Mouse (Mus musculus) Patski (cell line): ENCODE measurements around the gene Gm20604. TPM values are rescaled to one million over a fixed set of nuclear protein-coding genes. Genes with fewer than 3 reads are reported as not detected.

Source experiments
- ATAC-seq: fragments of 100-300 bp; one replicate; pipeline ENCODE4 v1.8.0; 2021
- CTCF ChIA-PET: fragments of 350-600 bp; sonication (Branson Sonifier 250); formaldehyde crosslinking; loops from one replicate; lab custom pipeline; 2022; ENCODE audit warnings: inconsistent platforms; lab: Charles Lee
- POLR2A ChIA-PET: fragments of 350-600 bp; sonication (Branson Sonifier 250); formaldehyde crosslinking; loops from one replicate; lab custom pipeline; 2022; ENCODE audit warnings: antibody characterized with exemption, inconsistent platforms; lab: Charles Lee
- DNase-seq: peaks from one replicate; pipeline ENCODE4 v3.0.0-alpha.2; 2011; ENCODE audit warnings: low read depth, low spot score
- H3K27me3 ChIP-seq: fragments of 371-371 bp; one replicate; pipeline ENCODE4 v1.5.1; 2021
- CTCF ChIP-seq: fragments of 100-300 bp; IDR thresholded peaks from one replicate; pipeline ENCODE4 v1.5.1; 2021
- in situ Hi-C: fragments of 300-500 bp; cut with MboI; formaldehyde crosslinking; loops from 3 replicates; pipeline ENCODE4 v1.11.1; 2018; ENCODE audit warnings: low pct_unique_long_range_greater_than_20kb, mixed read lengths
- polyA plus RNA-seq: library from polyadenylated mRNA; unstranded; gene quantifications from one replicate; pipeline ENCODE4 v1.2.3, GENCODE M21; 2021

Gene Gm20604
- polyA plus RNA-seq, 1 experiment from 2014 or later: 9.5 TPM

DNA sequence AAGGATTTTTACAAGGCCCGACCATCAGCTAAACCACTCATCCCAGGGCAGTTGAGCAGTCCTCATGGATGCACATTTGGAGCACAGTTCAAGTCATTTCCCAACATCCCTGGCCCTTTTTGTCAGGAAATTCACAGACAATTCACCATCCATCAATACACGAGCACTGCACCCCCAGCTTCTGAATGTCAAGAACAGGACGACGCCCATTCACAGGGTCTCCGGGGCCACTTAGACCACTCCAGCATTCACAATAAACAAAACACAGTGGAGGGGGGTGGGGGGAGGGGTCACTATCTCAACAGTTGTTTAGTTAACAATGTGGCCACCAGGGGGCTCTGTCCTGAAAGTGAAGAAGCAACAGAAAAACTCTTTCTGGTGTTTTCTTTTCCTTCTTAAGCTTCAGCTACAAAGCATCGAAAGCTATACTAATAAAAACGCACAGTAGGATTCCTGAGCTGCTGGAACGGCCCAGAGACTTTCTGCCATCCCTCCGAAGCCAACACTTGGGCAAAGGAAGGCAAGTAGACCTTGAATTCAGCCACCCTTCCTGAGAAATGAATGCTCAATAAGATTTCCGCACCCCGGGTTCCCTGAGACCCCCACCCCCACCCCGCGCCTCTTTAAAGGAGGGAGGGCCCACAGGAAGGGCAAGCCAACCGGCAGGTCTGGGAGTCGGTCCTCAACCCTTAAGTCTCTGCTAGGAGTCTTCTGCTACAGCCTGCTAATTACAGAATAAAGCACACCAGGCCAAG is 55.9 kb downstream of the Gm20604 start:
- in situ Hi-C loops: no loop called here
- POLR2A ChIA-PET: no interaction called here
- ATAC-seq: no peak
- H3K27me3 ChIP-seq: no peaks in the 10 kb centered on the region
- DNase-seq: no peak
- no peak for TF ChIP-seq CTCF
- CTCF ChIA-PET: interaction anchor here (0.8 to 2.4 kb wide), 13 partner anchors 9 to 126 kb away, joined by 3 to 11 read pairs (median 4); no protein-coding TSS in a partner anchor

DNA sequence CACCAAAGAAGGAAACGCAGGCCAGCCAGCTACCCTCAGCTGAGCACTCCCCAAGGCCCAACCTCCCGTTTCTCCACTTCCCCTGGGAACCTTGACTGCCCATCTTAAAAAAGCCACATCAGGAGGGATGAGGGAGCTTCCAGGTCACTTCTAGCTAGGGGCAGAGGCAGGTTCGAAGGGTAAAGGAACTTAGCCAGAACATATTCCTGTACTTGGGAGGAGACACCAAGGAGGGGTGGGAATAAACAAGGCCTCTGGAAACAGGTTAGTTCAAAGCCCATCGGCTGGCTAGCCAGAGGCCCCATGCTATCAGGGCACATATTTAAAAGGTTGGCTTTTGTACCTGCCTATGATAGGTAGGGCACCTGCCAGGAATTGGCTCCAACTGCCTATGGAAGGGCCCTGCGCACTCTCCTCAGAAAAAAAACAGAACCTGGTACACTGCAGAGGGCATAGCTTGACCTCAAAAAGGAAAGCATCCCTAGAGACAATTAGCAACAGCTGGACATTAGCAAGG is 56.7 kb downstream of the Gm20604 start:
- no peaks in the 10 kb centered on the region for H3K27me3 ChIP-seq
- ChIA-PET CTCF (interaction anchor here (0.8 to 2.4 kb wide), 8 partner anchors 9 to 123 kb away, joined by 3 to 11 read pairs (median 6); no protein-coding TSS in a partner anchor), POLR2A (no interaction called here)
- no peak for TF ChIP-seq CTCF
- in situ Hi-C loops: no loop called here
- DNase-seq (no peak), ATAC-seq (no peak)

DNA sequence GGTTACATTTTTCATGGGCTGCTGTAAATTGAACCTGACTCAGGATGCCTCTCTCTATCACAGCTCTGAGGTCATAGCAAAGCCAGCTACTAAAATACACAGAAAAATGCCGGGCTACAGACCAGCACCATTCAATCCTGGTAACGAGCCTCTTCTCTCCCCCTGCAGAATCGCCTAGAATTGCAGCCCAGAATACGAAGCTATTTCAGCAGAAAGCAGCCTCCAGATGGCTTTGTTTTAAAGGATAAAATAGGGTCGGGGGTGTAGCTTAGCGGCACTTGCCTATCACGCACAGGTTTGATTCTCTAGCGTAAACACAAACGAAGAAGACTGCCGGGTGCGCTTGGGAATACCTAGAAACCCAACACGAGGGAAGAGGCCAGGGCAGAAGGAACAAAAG is 58.0 kb downstream of the Gm20604 start:
- CTCF ChIA-PET: no interaction called here
- POLR2A ChIA-PET: no interaction called here
- no peak for DNase-seq
- TF ChIP-seq CTCF: no peak
- ATAC-seq: no peak
- in situ Hi-C loops: no loop called here
- H3K27me3 ChIP-seq: no peaks in the 10 kb centered on the region

DNA sequence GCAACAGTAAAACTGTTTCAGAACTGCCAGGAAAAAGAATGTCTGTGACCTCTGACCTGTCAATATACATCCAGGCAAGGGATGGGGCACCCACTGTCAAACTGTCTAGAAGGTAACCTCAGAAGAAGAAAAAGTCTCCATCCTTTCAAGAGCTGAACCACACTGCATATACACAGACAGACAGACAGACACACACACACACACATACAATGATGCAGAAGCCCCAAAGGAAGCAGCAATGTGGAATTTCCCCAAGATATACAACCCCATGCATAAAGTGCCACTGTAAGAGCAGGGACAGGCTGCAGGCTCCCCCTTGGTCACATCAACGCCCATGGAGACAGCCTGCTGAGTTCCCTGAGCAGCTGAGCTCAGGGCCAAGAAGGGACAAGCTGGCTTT is 59.3 kb downstream of the Gm20604 start:
- ChIA-PET CTCF (no interaction called here), POLR2A (no interaction called here)
- DNase-seq (no peak), ATAC-seq (no peak)
- H3K27me3 ChIP-seq: no peaks in the 10 kb centered on the region
- no peak for TF ChIP-seq CTCF
- in situ Hi-C loops: no loop called here

DNA sequence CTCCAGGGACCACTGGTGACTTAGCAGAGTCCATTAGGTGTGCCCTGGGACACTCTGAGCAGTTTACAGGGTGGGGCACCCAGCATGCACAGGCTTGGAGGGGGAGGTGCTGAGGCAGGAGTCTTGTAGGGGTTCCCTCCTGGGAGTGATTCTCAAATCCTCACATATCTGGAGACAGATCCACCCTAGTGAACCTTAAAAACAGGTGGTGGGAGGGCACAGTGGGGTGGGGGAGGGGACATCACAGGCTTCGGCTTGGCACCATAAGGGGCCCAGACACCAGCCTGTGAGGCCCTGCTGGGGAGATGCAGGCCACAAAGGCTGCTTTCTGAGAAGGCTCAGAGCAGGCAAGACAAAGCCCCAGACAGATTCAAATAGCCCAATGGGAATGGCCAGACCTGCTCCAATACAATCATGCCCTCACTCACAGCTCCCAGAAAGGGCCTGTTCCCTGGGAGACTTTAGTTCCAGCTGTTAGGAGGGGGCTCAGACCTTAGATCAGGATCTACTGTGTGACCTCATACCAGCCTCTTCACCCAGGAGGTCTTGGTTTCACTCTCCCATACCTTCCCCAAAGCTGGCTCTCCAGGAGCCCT is 60.3 kb downstream of the Gm20604 start:
- CTCF ChIA-PET: no interaction called here
- no peak for DNase-seq
- no peaks in the 10 kb centered on the region for H3K27me3 ChIP-seq
- POLR2A ChIA-PET: no interaction called here
- TF ChIP-seq CTCF: no peak
- in situ Hi-C loops: no loop called here
- ATAC-seq: no peak

DNA sequence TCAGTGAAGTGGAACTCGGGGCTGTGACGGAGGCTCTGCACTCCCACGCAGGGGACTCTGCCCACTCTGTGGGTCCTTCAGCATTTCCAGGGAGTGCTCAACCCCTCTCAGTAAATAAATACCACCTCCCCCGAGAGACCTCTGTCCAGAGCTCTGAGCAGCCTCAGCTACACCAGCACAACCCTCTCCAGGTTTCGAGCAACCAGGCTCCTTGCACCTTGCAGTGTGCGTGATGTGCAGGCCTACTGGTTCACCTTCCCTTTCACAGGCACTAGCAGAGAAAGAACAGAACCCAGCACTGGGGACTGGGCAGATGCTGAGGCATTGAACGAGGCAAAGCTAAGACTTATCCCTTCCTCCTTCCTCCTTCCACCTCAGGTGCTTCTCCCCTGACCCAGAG is 61.1 kb downstream of the Gm20604 start:
- CTCF ChIA-PET: no interaction called here
- no peak for TF ChIP-seq CTCF
- ATAC-seq (no peak), DNase-seq (no peak)
- in situ Hi-C loops: no loop called here
- POLR2A ChIA-PET: interaction anchor here (0.6 kb wide), 1 partner anchor 72 kb away, joined by 4 read pairs; no protein-coding TSS in a partner anchor
- no peaks in the 10 kb centered on the region for H3K27me3 ChIP-seq

DNA sequence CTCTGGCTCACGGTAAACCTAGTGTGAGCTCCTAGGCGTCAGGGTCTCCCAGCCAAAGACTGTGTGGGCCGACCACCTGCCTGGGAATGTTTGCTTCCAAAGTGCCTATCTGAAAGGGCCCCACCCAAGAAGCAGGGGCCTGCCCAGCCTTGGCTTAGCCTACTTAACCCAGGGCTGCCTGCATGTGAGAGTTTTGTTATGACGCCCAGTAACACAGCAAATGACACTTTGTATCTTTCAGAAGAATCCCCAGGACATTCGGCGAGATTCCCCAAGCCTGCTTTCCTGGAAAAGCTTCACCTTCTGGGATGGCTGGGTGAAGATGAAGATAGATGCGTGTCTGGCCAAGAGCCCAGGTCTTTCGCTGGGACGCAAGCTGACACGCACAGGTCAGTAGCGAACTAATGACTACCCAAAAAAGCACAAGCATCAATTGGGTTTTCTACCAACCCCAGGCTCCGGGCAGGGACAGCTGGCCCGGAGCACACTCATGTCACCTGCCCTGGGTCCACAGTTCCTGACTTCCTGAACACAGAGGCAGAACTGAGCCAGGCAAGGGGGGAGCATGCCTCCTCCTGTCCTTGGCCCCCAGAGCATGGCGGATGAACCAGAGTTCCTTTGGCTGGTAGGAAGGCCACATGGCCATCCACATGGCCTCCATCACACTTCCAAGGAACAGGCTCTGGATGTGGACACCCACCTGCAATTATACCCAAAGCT is 61.7 kb downstream of the Gm20604 start:
- ATAC-seq (no peak), DNase-seq (no peak)
- ChIA-PET CTCF (no interaction called here), POLR2A (interaction anchor here (0.6 kb wide), 1 partner anchor 73 kb away, joined by 4 read pairs; no protein-coding TSS in a partner anchor)
- in situ Hi-C loops: no loop called here
- H3K27me3 ChIP-seq: no peaks in the 10 kb centered on the region
- no peak for TF ChIP-seq CTCF

DNA sequence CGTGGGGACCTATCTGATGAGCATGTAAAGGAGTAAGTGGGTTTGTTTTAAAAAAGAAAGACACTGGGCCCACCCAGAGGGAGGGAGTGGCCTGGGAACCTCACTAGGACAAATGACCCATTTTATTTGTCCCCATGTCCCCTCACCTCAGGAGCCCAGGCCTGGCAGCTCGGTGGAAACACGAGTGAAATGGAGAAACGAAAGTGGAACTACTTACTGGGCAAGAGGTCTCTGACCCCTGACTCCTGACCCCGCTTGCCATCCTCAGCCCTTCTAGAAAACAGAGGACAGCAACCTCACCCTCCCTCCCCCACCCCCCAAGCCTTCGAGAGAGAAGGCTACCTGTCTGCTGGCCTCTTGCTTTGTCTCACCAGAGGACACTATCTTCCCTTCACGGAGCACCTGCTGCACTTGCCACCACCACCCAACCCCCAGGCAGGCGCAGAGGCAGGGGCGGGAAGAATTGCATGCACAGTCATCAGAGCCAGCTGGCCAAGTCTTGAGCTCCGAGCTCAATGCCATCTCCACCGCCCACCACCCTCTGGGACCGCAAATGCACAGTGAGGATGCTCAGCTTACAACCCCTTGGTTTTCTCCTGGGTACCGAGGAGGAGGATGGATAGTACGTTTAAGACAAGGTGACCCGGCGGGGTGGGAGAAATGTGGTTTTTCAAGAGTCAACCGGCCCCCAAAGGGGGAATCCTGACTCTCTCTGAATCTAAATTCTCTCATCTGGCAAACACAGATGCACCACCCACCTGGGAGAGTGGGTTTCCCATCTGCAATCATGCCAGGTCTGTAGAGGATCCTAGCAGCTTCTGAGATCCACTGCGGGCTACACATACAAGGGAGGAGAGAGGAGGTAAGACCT is 62.9 kb downstream of the Gm20604 start:
- in situ Hi-C loops: no loop called here
- ATAC-seq: no peak
- H3K27me3 ChIP-seq: no peaks in the 10 kb centered on the region
- CTCF ChIA-PET: no interaction called here
- DNase-seq: no peak
- POLR2A ChIA-PET: interaction anchor here (0.9 kb wide), 1 partner anchor 9 kb away, joined by 3 read pairs; the partner anchor contains the start of gene Itpk1
- no peak for TF ChIP-seq CTCF

DNA sequence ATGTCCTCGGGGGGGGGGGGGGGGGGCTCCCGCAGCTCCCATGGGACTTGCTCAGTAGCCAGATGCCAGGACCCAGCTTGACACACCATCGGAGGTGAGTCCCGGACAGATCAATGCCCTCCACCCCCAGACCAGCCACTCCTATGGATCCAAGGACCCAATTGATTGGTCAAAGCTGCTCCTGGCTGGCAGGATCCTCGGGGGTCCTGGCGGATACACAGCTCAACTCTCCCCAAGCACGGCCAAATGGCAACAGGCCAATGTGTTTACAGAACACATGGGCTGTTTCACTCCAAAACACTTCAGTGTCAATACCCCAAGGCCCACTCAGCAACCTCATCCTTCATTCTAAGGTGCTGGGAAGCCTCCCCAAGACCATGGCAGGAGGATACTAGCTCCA is 66.7 kb downstream of the Gm20604 start:
- DNase-seq (no peak), ATAC-seq (no peak)
- ChIA-PET CTCF (no interaction called here), POLR2A (no interaction called here)
- in situ Hi-C loops: no loop called here
- H3K27me3 ChIP-seq: no peaks in the 10 kb centered on the region
- TF ChIP-seq CTCF: no peak

Other genes starting within 250 kb of the Gm20604 start
- 0.08 TPM for gene Chga, start 203.7 kb downstream of the Gm20604 start, polyA plus RNA-seq
- gene Itpk1, start 53.7 kb downstream of the Gm20604 start, polyA plus RNA-seq: 22.9 TPM
- gene Moap1, start 15.0 kb downstream of the Gm20604 start, polyA plus RNA-seq: 13.3 TPM
- 6.5 TPM for gene Tmem251, start 14.9 kb downstream of the Gm20604 start, polyA plus RNA-seq
- gene Gm28051, start 907 bp downstream of the Gm20604 start, polyA plus RNA-seq: not detected
- gene Gon7, start 869 bp downstream of the Gm20604 start, polyA plus RNA-seq: 14.6 TPM
- 33.0 TPM for gene Ubr7, start 705 bp downstream of the Gm20604 start, polyA plus RNA-seq
- 29.2 TPM for gene Btbd7, start 119.8 kb upstream of the Gm20604 start, polyA plus RNA-seq
- not detected for gene Cox8c, start 140.6 kb upstream of the Gm20604 start, polyA plus RNA-seq
- gene Unc79, start 190.2 kb upstream of the Gm20604 start, polyA plus RNA-seq: not detected